Mouse (Mus musculus) bone marrow macrophage, adult 2 months (primary cell): ENCODE measurements at regions not wholly inside any gene's neighbourhood (a gene's known extent, or its start where the extent isn't known, plus 50 kb on each side); places are given as distances from the start of the nearest gene placed in this dataset.

Experiments
- CTCF ChIP-seq: IDR thresholded peaks from 2 replicates; pipeline ENCODE4 v1.5.1; 2012; ENCODE audit warnings: low read depth, mild to moderate bottlenecking, low read length, moderate library complexity
- POLR2A ChIP-seq: IDR thresholded peaks from 2 replicates; pipeline ENCODE4 v1.6.1; 2012; ENCODE audit warnings: mild to moderate bottlenecking, low read depth, low read length, borderline replicate concordance

GRCm38 (mm10) chr5:35162607-35163006 is 57.0 kb upstream of the Lrpap1 start:
- TF ChIP-seq CTCF = no peak
- TF ChIP-seq POLR2A = no peak
